Mouse (Mus musculus): ENCODE results near the gene Stx8. TPM values are rescaled to one million over a fixed set of nuclear protein-coding genes. Genes with fewer than 3 reads are reported as not detected.

The Stx8 gene
- polyA plus RNA-seq, 1 experiment, result 15.9 TPM

DNA sequence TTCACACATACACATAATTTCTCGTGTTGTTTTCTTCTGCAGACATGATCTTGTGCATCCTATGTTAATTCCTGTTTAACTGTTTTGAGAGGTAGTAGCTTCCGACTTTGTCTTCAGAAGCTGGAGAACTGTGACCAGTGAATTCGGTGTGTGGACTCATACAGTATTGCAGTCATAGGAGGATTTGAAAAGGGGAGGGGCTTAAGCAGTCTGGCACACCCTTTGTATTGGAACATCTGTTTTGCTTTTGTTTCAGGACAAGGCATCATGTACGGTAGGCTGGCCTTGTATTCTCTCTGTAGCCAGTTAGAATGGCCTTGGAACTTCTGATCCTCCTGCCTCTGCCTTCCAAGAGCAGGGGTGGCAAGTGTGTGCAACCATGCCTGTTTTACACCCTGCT is 30.0 kb downstream of the Stx8 start:
- TF ChIP-seq MAX (IDR thresholded peaks at IDR 0.05) (no peak), CTCF (IDR thresholded peaks at IDR 0.05; ENCODE audit: control insufficient read depth, insufficient read depth, insufficient read length) (no peak), USF1 (IDR thresholded peaks at IDR 0.05; ENCODE audit: low read depth) (no peak), MYOD1 (IDR thresholded peaks at IDR 0.05; ENCODE audit: control insufficient read depth, insufficient read length, low read depth) (no peak), CEBPB (IDR thresholded peaks at IDR 0.05; ENCODE audit: low read depth) (no peak), FOSL1 (IDR thresholded peaks at IDR 0.05; ENCODE audit: insufficient read depth, low read length, poor library complexity, severe bottlenecking) (no peak), MYOG (IDR thresholded peaks at IDR 0.05; ENCODE audit: control insufficient read depth, extremely low read depth, insufficient read length) (no peak)
- Histone ChIP-seq H3K27me3 (ENCODE audit: control insufficient read depth, insufficient read depth, insufficient read length) (no peaks in the 10 kb centered on the region), H3K36me3 (ENCODE audit: control insufficient read depth, insufficient read depth) (no peaks in the 10 kb centered on the region), H3ac (ENCODE audit: control insufficient read depth, insufficient read length, low read depth) (no peak overlapping the region), H3K4me3 (ENCODE audit: insufficient read depth, poor library complexity, severe bottlenecking) (no peak overlapping the region), H3K79me3 (ENCODE audit: low read depth) (no peaks in the 10 kb centered on the region), H3K79me2 (ENCODE audit: control insufficient read depth, insufficient read depth) (no peaks in the 10 kb centered on the region)

DNA sequence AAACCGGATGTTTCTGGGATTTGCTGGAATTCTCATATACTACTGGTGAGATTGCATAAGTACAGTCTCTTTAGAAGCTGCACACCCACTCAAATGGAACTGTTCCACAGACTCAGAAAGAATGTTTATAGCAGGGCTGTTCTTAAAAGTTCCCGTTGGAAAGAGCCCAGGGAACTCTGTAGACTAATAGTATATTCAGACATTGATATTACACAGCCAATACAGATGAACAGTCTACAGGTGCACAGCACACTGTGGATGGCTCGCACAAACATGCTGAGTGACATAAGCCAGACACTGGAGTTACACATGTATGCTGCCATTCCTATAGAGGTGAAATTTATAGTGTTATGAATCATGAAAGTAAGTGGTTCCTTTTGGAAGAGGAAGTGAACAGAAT is 32.9 kb downstream of the Stx8 start:
- no peaks in the 10 kb centered on the region for H3K27me3 ChIP-seq (ENCODE audit: control insufficient read depth, insufficient read depth, insufficient read length)
- no peaks in the 10 kb centered on the region for H3K36me3 ChIP-seq (ENCODE audit: control insufficient read depth, insufficient read depth)
- TF ChIP-seq CTCF (IDR thresholded peaks at IDR 0.05; ENCODE audit: control insufficient read depth, insufficient read depth, insufficient read length), result no peak
- TF ChIP-seq MAX (IDR thresholded peaks at IDR 0.05), result no peak
- no peak for TF ChIP-seq USF1 (IDR thresholded peaks at IDR 0.05; ENCODE audit: low read depth)
- TF ChIP-seq CEBPB (IDR thresholded peaks at IDR 0.05; ENCODE audit: low read depth), result no peak
- TF ChIP-seq MYOD1 (IDR thresholded peaks at IDR 0.05; ENCODE audit: control insufficient read depth, insufficient read length, low read depth), result no peak
- no peak for TF ChIP-seq FOSL1 (IDR thresholded peaks at IDR 0.05; ENCODE audit: insufficient read depth, low read length, poor library complexity, severe bottlenecking)
- no peak for TF ChIP-seq MYOG (IDR thresholded peaks at IDR 0.05; ENCODE audit: control insufficient read depth, extremely low read depth, insufficient read length)
- H3K4me3 ChIP-seq (ENCODE audit: insufficient read depth, poor library complexity, severe bottlenecking), result no peak overlapping the region
- no peaks in the 10 kb centered on the region for H3K79me2 ChIP-seq (ENCODE audit: control insufficient read depth, insufficient read depth)
- no peak overlapping the region for H3ac ChIP-seq (ENCODE audit: control insufficient read depth, insufficient read length, low read depth)
- no peaks in the 10 kb centered on the region for H3K79me3 ChIP-seq (ENCODE audit: low read depth)

DNA sequence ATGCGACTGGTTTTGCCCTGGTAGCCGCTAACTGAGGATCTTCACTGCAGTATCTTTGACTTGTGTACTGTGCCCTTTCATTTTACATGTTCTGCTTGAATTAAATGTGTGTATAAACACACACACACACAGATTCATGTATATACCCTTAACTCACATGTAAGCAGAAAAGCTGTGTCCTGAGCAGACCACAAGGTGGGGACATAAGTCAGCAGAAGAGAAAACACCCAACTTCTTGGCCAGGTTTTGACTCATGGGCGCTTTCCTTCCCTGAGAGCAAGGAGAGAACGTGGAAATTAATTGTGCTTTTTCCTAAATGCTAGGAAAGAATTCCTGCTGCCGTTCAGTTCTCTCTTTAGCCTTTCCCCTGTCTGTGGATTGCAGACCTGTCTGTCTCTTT is 33.6 kb downstream of the Stx8 start:
- no peak overlapping the region for H3K4me3 ChIP-seq (ENCODE audit: insufficient read depth, poor library complexity, severe bottlenecking)
- TF ChIP-seq MYOG (IDR thresholded peaks at IDR 0.05; ENCODE audit: control insufficient read depth, extremely low read depth, insufficient read length), result no peak
- TF ChIP-seq MYOD1 (IDR thresholded peaks at IDR 0.05; ENCODE audit: control insufficient read depth, insufficient read length, low read depth), result no peak
- no peak for TF ChIP-seq CEBPB (IDR thresholded peaks at IDR 0.05; ENCODE audit: low read depth)
- no peak for TF ChIP-seq FOSL1 (IDR thresholded peaks at IDR 0.05; ENCODE audit: insufficient read depth, low read length, poor library complexity, severe bottlenecking)
- TF ChIP-seq USF1 (IDR thresholded peaks at IDR 0.05; ENCODE audit: low read depth), result no peak
- no peak for TF ChIP-seq CTCF (IDR thresholded peaks at IDR 0.05; ENCODE audit: control insufficient read depth, insufficient read depth, insufficient read length)
- no peak for TF ChIP-seq MAX (IDR thresholded peaks at IDR 0.05)
- H3K27me3 ChIP-seq (ENCODE audit: control insufficient read depth, insufficient read depth, insufficient read length), result no peaks in the 10 kb centered on the region
- no peak overlapping the region for H3ac ChIP-seq (ENCODE audit: control insufficient read depth, insufficient read length, low read depth)
- no peaks in the 10 kb centered on the region for H3K79me3 ChIP-seq (ENCODE audit: low read depth)
- H3K79me2 ChIP-seq (ENCODE audit: control insufficient read depth, insufficient read depth), result no peaks in the 10 kb centered on the region
- no peaks in the 10 kb centered on the region for H3K36me3 ChIP-seq (ENCODE audit: control insufficient read depth, insufficient read depth)

DNA sequence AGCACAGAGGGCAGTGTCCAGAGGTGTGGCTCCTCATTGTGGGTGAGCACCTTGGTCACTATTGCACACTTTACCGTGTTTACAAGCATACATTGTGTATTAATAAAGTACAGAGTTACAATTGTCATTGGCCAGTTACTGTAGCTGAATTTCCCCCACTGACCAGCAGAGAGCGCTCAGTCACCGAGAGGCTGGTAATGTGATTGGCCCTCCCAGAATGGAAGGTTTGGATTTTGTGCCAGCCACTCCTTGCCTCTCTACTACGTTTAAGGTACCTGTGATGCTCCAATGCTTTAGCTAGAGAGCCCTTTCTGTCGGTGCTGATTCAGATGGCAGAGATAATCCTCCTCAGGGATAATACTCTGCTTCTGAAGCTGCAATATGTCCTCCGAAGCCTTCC is 38.2 kb downstream of the Stx8 start:
- H3K79me2 ChIP-seq (ENCODE audit: control insufficient read depth, insufficient read depth), result no peaks in the 10 kb centered on the region
- H3ac ChIP-seq (ENCODE audit: control insufficient read depth, insufficient read length, low read depth), result no peak overlapping the region
- no peaks in the 10 kb centered on the region for H3K79me3 ChIP-seq (ENCODE audit: low read depth)
- H3K36me3 ChIP-seq (ENCODE audit: control insufficient read depth, insufficient read depth), result no peaks in the 10 kb centered on the region
- H3K27me3 ChIP-seq (ENCODE audit: control insufficient read depth, insufficient read depth, insufficient read length), result no peaks in the 10 kb centered on the region
- no peak for TF ChIP-seq MAX (IDR thresholded peaks at IDR 0.05)
- TF ChIP-seq CTCF (IDR thresholded peaks at IDR 0.05; ENCODE audit: control insufficient read depth, insufficient read depth, insufficient read length), result peak; percentile 65
- no peak for TF ChIP-seq FOSL1 (IDR thresholded peaks at IDR 0.05; ENCODE audit: insufficient read depth, low read length, poor library complexity, severe bottlenecking)
- no peak for TF ChIP-seq CEBPB (IDR thresholded peaks at IDR 0.05; ENCODE audit: low read depth)
- H3K4me3 ChIP-seq (ENCODE audit: insufficient read depth, poor library complexity, severe bottlenecking), result no peak overlapping the region

DNA sequence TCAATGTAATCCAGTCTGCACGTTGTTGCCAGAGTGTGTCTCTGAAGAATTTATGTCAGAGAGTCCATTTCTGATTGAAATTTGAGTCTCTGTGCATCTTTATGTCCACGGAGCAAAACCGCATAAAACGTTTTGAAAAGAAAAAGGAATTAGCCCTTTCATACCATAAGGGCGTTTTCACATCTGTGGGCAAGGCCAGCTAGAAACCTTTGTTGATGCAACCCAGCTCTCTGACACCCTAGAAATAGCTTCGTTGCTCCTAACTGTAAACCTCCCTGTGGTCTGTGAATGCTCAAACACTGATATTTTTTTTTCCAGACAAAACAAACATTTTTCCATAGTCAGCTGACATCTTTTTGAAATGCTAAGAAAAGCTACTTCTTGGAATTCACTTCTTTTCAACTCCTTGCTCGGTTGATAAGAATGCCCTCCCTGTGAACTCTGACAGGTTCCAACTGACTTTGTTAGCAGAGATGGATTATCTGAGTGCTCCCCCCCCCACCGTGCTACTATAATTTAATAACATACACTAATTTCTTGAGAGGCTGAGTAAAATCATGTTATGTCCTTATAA is 40.3 kb downstream of the Stx8 start:
- Histone ChIP-seq H3K79me3 (ENCODE audit: low read depth) (no peaks in the 10 kb centered on the region), H3K4me3 (ENCODE audit: insufficient read depth, poor library complexity, severe bottlenecking) (no peak overlapping the region), H3K79me2 (ENCODE audit: control insufficient read depth, insufficient read depth) (no peaks in the 10 kb centered on the region), H3K36me3 (ENCODE audit: control insufficient read depth, insufficient read depth) (no peaks in the 10 kb centered on the region), H3ac (ENCODE audit: control insufficient read depth, insufficient read length, low read depth) (no peak overlapping the region), H3K27me3 (ENCODE audit: control insufficient read depth, insufficient read depth, insufficient read length) (no peaks in the 10 kb centered on the region)
- TF ChIP-seq CEBPB (IDR thresholded peaks at IDR 0.05; ENCODE audit: low read depth) (no peak), CTCF (IDR thresholded peaks at IDR 0.05; ENCODE audit: control insufficient read depth, insufficient read depth, insufficient read length) (no peak), USF1 (IDR thresholded peaks at IDR 0.05; ENCODE audit: low read depth) (no peak), MYOG (IDR thresholded peaks at IDR 0.05; ENCODE audit: control insufficient read depth, extremely low read depth, insufficient read length) (no peak), MAX (IDR thresholded peaks at IDR 0.05) (no peak), FOSL1 (IDR thresholded peaks at IDR 0.05; ENCODE audit: insufficient read depth, low read length, poor library complexity, severe bottlenecking) (no peak), MYOD1 (IDR thresholded peaks at IDR 0.05; ENCODE audit: control insufficient read depth, insufficient read length, low read depth) (no peak)

DNA sequence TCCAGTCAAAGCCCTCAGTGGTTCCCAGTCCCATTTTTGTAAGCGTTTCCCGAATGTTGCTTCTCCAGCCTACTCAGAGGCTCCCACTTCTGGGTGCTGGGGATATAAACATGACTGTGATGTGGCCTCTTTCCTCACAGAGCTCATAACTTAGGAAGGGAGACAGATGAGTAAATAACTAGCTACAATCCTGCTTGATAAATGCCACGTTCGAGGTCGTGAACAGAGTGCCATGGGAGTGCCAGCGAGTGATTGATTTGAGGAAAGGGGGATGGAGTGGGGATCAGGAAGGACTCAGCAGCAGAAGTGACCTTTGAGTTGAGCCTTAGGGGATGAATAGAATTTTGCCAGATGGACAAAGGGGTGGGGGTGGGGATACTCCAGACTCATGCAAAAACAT is 41.7 kb downstream of the Stx8 start:
- Histone ChIP-seq H3K79me2 (ENCODE audit: control insufficient read depth, insufficient read depth) (no peaks in the 10 kb centered on the region), H3K4me3 (ENCODE audit: insufficient read depth, poor library complexity, severe bottlenecking) (no peak overlapping the region), H3K27me3 (ENCODE audit: control insufficient read depth, insufficient read depth, insufficient read length) (no peaks in the 10 kb centered on the region), H3ac (ENCODE audit: control insufficient read depth, insufficient read length, low read depth) (no peak overlapping the region), H3K36me3 (ENCODE audit: control insufficient read depth, insufficient read depth) (no peaks in the 10 kb centered on the region), H3K79me3 (ENCODE audit: low read depth) (no peaks in the 10 kb centered on the region)
- TF ChIP-seq CEBPB (IDR thresholded peaks at IDR 0.05; ENCODE audit: low read depth) (no peak), MAX (IDR thresholded peaks at IDR 0.05) (no peak), USF1 (IDR thresholded peaks at IDR 0.05; ENCODE audit: low read depth) (no peak), MYOG (IDR thresholded peaks at IDR 0.05; ENCODE audit: control insufficient read depth, extremely low read depth, insufficient read length) (no peak), FOSL1 (IDR thresholded peaks at IDR 0.05; ENCODE audit: insufficient read depth, low read length, poor library complexity, severe bottlenecking) (no peak), CTCF (IDR thresholded peaks at IDR 0.05; ENCODE audit: control insufficient read depth, insufficient read depth, insufficient read length) (no peak)
